Comparison of ENCODE assay signal across 18 mouse cellular contexts in the genomic region with DNA sequence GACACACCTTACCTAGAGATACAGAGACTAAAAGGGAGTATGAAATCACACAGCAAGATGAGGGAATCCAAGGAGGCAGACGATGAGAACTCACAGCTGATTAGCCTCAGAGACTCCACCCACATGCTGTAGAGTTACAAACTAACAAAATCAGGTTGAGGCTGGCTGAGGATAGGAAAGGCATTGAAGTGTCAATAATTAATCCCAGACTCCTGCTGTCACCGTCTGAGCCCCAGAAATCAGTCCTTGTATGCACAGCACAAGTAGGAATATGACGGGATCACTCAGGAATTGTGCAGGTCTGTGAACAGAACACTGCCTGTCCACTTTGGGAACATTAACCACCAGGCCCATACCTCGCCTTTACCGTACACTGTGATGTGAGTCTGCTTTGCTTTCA.
DNase-seq lines count a peak whose midpoint lies in the region; ATAC-seq and TF ChIP-seq lines count a peak whose summit lies in the region.
"Had no signal": no experiment of that assay in that cellular context is flagged by ENCODE, and none has a peak within 500 bp of the region (broad histone marks: within the 10 kb centered on the region; RNA-seq: fewer than 3 reads in every experiment).

No protein-coding gene starts in this region.

- no peaks in the 10 kb centered on the region for H3K27me3 ChIP-seq in intestine, embryonic 14.5 days (replicated peaks; ENCODE audit: control insufficient read depth, insufficient read depth, low read length)
- no peaks in the 10 kb centered on the region for H3K27me3 ChIP-seq in intestine, postnatal 0 days (replicated peaks; ENCODE audit: control insufficient read depth, insufficient read depth, low read length)
- no peaks in the 10 kb centered on the region for H3K27me3 ChIP-seq in midbrain, postnatal 0 days (ENCODE audit: insufficient read depth, low read length)
- no peaks in the 10 kb centered on the region for H3K27me3 ChIP-seq in midbrain, embryonic 11.5 days (ENCODE audit: control insufficient read depth, insufficient read depth, low read length)
- H3K27me3 ChIP-seq: embryonic facial prominence, embryonic 13.5 days; liver, embryonic 12.5 days; midbrain, embryonic 13.5 days; neural tube, embryonic 13.5 days had no signal

- no peak for TF ChIP-seq CTCF in intestine, postnatal 0 days (IDR thresholded peaks at IDR 0.05; ENCODE audit: low read depth)
- no peak for TF ChIP-seq CTCF in midbrain, postnatal 0 days (IDR thresholded peaks at IDR 0.05)

- ATAC-seq in cerebellum, adult (ENCODE audit: insufficient number of reproducible peaks, low FRiP score, low TSS enrichment): peak; percentile 58
- 0 out of 2 replicates have a peak, but pooled peaks have one; percentile 12 for ATAC-seq in intestine, embryonic 14.5 days (replicated peaks; ENCODE audit: low FRiP score, low TSS enrichment, low read depth)
- no peak for ATAC-seq in intestine, postnatal 0 days
- ATAC-seq in midbrain, postnatal 0 days (ENCODE audit: low FRiP score): no peak
- no peak for ATAC-seq in midbrain, embryonic 11.5 days (ENCODE audit: low FRiP score)
- ATAC-seq: activated CD4-positive, CD25-positive, alpha-beta regulatory T cell, adult 4 months; liver, embryonic 12.5 days; midbrain, embryonic 13.5 days had no signal

- DNase-seq in cerebellum, adult 11-12 months: no peak
- DNase-seq in intestine, embryonic 14.5 days (ENCODE audit: low spot score): no peak
- peak; percentile 37 for DNase-seq in midbrain, postnatal 0 days (ENCODE audit: low spot score)
- no peak for DNase-seq in midbrain, embryonic 11.5 days (ENCODE audit: low spot score, missing footprints)
- peak; percentile 45 for DNase-seq in yolk sac, embryonic 10.5 days (ENCODE audit: low spot score)
- DNase-seq in adrenal gland, adult 2 months: no peak
- DNase-seq: right cerebral cortex, postnatal 14 days; spleen, adult 18-20 months had no signal

- peaks cover 70% of the 10 kb centered on the region for H3K36me3 ChIP-seq in intestine, embryonic 14.5 days (ENCODE audit: control insufficient read depth, insufficient read depth, low read length)
- peaks cover 48% of the 10 kb centered on the region for H3K36me3 ChIP-seq in intestine, postnatal 0 days (ENCODE audit: control insufficient read depth, insufficient read depth)
- peaks cover 46% of the 10 kb centered on the region for H3K36me3 ChIP-seq in midbrain, postnatal 0 days (ENCODE audit: insufficient read depth, low read length)
- H3K36me3 ChIP-seq in midbrain, embryonic 11.5 days (ENCODE audit: control insufficient read depth, insufficient read depth, low read length): peaks cover 2% of the 10 kb centered on the region; the same call in 1 of the 2 replicates

- H3K4me1 ChIP-seq in intestine, embryonic 14.5 days (replicated peaks; ENCODE audit: control insufficient read depth, insufficient read depth, low read length): no peaks in the 10 kb centered on the region
- H3K4me1 ChIP-seq in intestine, postnatal 0 days (replicated peaks; ENCODE audit: control insufficient read depth, insufficient read depth, low read length): no peaks in the 10 kb centered on the region
- no peaks in the 10 kb centered on the region for H3K4me1 ChIP-seq in midbrain, postnatal 0 days (ENCODE audit: insufficient read depth, low read length)
- no peaks in the 10 kb centered on the region for H3K4me1 ChIP-seq in midbrain, embryonic 11.5 days (ENCODE audit: control insufficient read depth, insufficient read depth, low read length)
- H3K4me1 ChIP-seq: embryonic facial prominence, embryonic 13.5 days; liver, embryonic 12.5 days; midbrain, embryonic 13.5 days; neural tube, embryonic 13.5 days had no signal

- H3K4me2 ChIP-seq in intestine, embryonic 14.5 days (ENCODE audit: low read length): no peak overlapping the region
- H3K4me2 ChIP-seq in intestine, postnatal 0 days (replicated peaks; ENCODE audit: low read depth): no peak overlapping the region
- no peak overlapping the region for H3K4me2 ChIP-seq in midbrain, postnatal 0 days (ENCODE audit: low read depth, low read length, poor library complexity, severe bottlenecking)
- H3K4me2 ChIP-seq in midbrain, embryonic 11.5 days: no peak overlapping the region
- H3K4me2 ChIP-seq: embryonic facial prominence, embryonic 13.5 days; liver, embryonic 12.5 days; lung, embryonic 14.5 days; midbrain, embryonic 13.5 days; neural tube, embryonic 13.5 days had no signal

- WGBS in intestine, embryonic 14.5 days: 74% methylated on average over 5 of the region's 5 CpGs
- 63% methylated on average over 5 of the region's 5 CpGs for WGBS in intestine, postnatal 0 days
- WGBS in midbrain, postnatal 0 days: 69% methylated on average over 5 of the region's 5 CpGs
- WGBS in midbrain, embryonic 11.5 days: 78% methylated on average over 5 of the region's 5 CpGs

- H3K9ac ChIP-seq in intestine, embryonic 14.5 days (ENCODE audit: low read length): no peak overlapping the region
- no peak overlapping the region for H3K9ac ChIP-seq in intestine, postnatal 0 days (ENCODE audit: low read depth, low read length)
- H3K9ac ChIP-seq in midbrain, postnatal 0 days (replicated peaks; ENCODE audit: low read length, poor library complexity, severe bottlenecking): no peak overlapping the region
- no peak overlapping the region for H3K9ac ChIP-seq in midbrain, embryonic 11.5 days (ENCODE audit: low read length)
- H3K9ac ChIP-seq: embryonic facial prominence, embryonic 13.5 days; liver, embryonic 12.5 days; lung, embryonic 14.5 days; midbrain, embryonic 13.5 days; neural tube, embryonic 13.5 days had no signal

- H3K9me3 ChIP-seq in intestine, embryonic 14.5 days (ENCODE audit: control insufficient read depth, low read length): no peaks in the 10 kb centered on the region
- H3K9me3 ChIP-seq in intestine, postnatal 0 days (ENCODE audit: control insufficient read depth): no peaks in the 10 kb centered on the region
- H3K9me3 ChIP-seq in midbrain, postnatal 0 days (ENCODE audit: low read length): no peaks in the 10 kb centered on the region
- no peaks in the 10 kb centered on the region for H3K9me3 ChIP-seq in midbrain, embryonic 11.5 days (ENCODE audit: control insufficient read depth, low read length)
- H3K9me3 ChIP-seq: embryonic facial prominence, embryonic 13.5 days; heart, embryonic 10.5 days; liver, embryonic 12.5 days; midbrain, embryonic 13.5 days; neural tube, embryonic 13.5 days had no signal

- H3K27ac ChIP-seq in intestine, embryonic 14.5 days (ENCODE audit: low read depth): no peak overlapping the region
- H3K27ac ChIP-seq in intestine, postnatal 0 days (ENCODE audit: low read depth, low read length): no peak overlapping the region
- no peak overlapping the region for H3K27ac ChIP-seq in midbrain, postnatal 0 days (ENCODE audit: low read depth, low read length)
- H3K27ac ChIP-seq in midbrain, embryonic 11.5 days (ENCODE audit: low read depth, low read length): no peak overlapping the region
- H3K27ac ChIP-seq: embryonic facial prominence, embryonic 13.5 days; heart, embryonic 10.5 days; left cerebral cortex, adult 2 months; liver, embryonic 12.5 days; midbrain, embryonic 13.5 days; neural tube, embryonic 13.5 days had no signal

- H3K4me3 ChIP-seq in intestine, embryonic 14.5 days (ENCODE audit: low read depth, low read length): no peak overlapping the region
- no peak overlapping the region for H3K4me3 ChIP-seq in intestine, postnatal 0 days (ENCODE audit: low read depth, low read length)
- H3K4me3 ChIP-seq in midbrain, postnatal 0 days (ENCODE audit: low read depth, low read length): no peak overlapping the region
- no peak overlapping the region for H3K4me3 ChIP-seq in midbrain, embryonic 11.5 days (ENCODE audit: low read depth, low read length)
- H3K4me3 ChIP-seq: embryonic facial prominence, embryonic 13.5 days; heart, embryonic 10.5 days; left cerebral cortex, adult 2 months; liver, embryonic 12.5 days; midbrain, embryonic 13.5 days; neural tube, embryonic 13.5 days had no signal

Comparison
In these comparisons a context has a peak if more than half of its experiments do, and no peak if none do; other contexts are left out.
1. ATAC-seq: peak in cerebellum, adult (single experiment) and intestine, embryonic 14.5 days (single experiment); none in intestine, postnatal 0 days (single experiment), midbrain, postnatal 0 days (single experiment) and midbrain, embryonic 11.5 days (single experiment).
2. DNase-seq: peak in midbrain, postnatal 0 days (single experiment) and yolk sac, embryonic 10.5 days (single experiment); none in cerebellum, adult 11-12 months (single experiment), intestine, embryonic 14.5 days (single experiment), midbrain, embryonic 11.5 days (single experiment) and adrenal gland, adult 2 months (single experiment).